Mouse (Mus musculus) fat pad, adult 2 months (tissue): ENCODE measurements at regions not wholly inside any gene's neighbourhood (a gene's known extent, or its start where the extent isn't known, plus 50 kb on each side); places are given as distances from the start of the nearest gene placed in this dataset.

ENCODE experiments used
- DNase-seq: peaks from one replicate; pipeline ENCODE4 v3.0.0-alpha.2; 2011; ENCODE audit warnings: low read depth, low spot score; ENCODE audit errors: extremely low read depth

DNA sequence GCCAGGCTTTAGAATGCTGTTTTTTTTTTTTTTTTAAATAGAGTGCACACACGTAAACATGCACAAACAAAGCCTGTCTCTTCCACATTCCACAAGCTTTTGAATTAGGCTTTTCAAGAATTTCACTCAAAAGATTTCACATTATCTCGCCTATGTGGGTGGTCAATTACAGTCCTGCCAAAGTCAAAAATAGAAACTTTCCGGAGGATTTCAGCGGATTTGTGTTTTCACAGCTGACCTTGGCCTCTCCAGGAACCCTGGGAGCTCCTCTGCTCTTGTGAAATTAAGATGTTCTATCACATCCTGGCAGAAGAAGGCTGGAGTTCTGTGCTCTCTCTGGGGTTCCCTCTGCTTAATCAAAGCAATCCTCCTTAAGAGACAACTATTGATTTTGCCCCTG is 360.9 kb upstream of the Tenm4 start:
- no peak for DNase-seq

GRCm38 (mm10) chr7:95814865-95815264 is 356.2 kb upstream of the Tenm4 start:
- no peak for DNase-seq

- no peak for DNase-seq
These were observed 347.5 kb upstream of the Tenm4 start for GRCm38 (mm10) chr7:95823539-95823938.

DNA sequence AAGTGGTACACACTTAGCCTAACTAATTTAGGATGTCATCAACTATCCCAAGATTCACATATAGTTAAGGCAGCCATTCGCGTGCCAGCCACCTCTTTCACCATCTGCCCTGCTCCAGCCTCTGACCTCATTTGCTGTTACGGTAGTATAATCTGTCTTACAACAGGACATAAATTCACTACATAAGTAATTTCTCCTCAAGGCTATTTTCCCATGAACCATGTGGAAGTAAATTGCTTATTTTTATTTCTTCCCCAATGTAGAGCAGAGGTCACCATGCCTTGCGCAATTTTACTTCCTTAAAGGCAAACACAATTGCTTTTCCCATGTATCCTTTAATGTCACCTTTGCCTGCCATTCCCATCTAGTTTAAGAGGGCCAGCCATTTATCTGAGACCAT is 341.2 kb upstream of the Tenm4 start:
- DNase-seq: peak; percentile 75

GRCm38 (mm10) chr7:95834236-95834919 is 336.7 kb upstream of the Tenm4 start:
- no peak for DNase-seq

GRCm38 (mm10) chr7:95840476-95840875 is 330.6 kb upstream of the Tenm4 start:
- no peak for DNase-seq

DNA sequence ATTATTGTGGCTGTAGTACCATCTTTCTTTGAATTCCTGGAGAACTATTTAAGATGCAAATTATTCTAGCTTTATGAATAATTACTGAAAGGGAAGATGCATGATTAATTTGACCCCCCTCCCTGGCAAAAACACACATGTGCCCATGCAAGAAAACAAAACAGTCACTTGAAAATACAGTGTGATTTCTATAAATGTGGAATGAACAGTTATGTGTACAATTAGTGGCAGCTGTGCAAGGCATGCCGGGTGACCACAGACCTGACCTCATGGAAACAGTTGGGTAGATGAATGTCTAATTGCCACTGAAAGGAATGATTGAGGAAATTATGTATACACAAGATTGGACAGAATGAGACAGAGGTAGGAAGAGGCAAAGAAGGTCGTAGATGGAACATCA is 321.2 kb upstream of the Tenm4 start:
- no peak for DNase-seq

- DNase-seq: no peak
These were observed 318.4 kb upstream of the Tenm4 start for GRCm38 (mm10) chr7:95852630-95853029.

- DNase-seq: peak; percentile 28
These were observed 317.7 kb upstream of the Tenm4 start for GRCm38 (mm10) chr7:95853225-95853812.

DNA sequence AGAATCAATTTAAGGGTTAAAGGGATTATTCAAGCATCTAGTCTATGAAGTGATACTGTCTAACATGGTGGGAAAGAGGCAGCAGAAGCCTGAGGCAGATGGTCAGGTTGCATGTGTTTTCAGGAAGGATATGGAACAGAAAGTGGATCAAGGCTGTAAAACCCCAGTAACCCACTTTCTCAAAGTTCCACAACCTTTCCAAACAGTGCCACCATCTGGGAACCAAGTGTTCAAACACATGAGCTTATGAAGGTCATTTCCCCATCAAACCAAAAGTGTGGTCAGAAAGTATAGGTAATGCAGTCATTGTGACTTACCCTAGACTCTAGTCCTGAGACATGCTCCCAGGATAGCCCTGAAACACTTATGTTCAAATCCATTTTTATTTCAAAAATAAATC is 312.8 kb upstream of the Tenm4 start:
- DNase-seq: no peak

DNA sequence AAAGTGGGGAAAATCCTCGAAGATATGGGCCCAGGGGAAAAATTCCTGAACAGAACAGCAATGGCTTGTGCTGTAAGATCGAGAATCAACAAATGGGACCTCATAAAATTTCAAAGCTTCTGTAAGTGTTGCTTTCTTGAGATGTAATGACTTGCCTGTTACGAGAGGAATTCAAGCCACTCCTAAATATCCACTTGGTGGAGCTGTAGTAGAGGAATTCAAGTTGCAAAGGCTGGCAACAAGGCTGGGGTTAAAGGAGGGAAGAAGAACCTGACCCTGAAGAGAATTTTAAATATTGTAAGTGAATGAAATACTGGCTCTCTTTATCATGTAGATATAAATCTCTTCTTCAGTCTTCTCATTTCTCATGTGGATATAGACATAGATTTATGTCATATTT is 306.8 kb upstream of the Tenm4 start:
- DNase-seq: no peak

- DNase-seq: no peak
These were observed 305.8 kb upstream of the Tenm4 start for GRCm38 (mm10) chr7:95865270-95865669.

DNA sequence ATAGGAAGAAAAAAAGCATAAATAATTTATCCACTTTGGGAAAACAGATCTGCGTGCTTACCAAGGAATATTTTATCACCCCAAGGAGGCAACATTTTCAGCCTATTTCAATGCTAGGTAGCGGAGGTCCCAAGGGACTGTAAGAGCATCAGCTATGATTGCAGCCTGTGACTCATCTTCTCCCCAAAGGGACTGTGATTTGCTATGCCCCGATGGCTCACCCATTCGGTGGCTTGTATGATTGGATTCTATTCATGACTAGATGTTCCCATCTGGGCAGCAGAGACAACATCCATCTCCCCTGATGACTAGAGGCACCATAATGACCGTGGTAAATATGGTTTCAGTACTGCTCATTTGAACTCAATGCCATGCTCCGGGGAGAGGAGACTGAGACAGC is 302.3 kb upstream of the Tenm4 start:
- DNase-seq: no peak

DNA sequence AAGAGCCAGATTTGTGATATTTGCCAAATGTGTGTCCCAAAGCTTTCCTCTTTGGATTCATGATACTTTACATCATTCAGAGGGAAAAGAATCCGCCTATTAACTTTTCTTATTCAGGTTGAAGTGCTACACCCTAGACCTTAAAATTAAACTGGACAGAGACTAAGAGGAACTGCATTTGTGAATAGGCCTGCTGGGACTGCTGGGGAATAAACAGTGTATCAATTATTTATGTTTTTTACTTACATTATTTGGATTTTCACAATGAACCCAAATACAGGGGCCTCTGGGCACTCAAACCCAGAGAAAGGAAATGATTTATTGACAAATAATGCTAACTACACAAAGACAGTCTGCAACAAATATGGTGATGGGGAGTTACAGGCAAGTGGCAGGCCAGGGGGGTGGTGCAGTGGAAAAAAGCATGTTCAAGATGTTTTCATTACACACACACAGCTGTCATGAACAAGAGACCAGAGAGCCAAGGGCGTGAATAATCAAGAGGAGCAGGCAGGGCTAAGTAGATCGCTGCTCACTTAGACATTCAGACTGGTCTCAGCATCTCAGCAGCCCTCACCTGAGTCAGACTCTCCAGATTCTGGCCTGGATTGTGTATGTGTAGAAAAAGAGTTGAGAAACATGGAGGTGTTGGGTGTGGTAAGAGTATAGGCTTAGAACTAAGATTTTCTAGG is 290.3 kb upstream of the Tenm4 start:
- no peak for DNase-seq

- DNase-seq: no peak
These were observed 269.5 kb upstream of the Tenm4 start for GRCm38 (mm10) chr7:95901524-95901923.

GRCm38 (mm10) chr7:95914406-95915080 is 256.5 kb upstream of the Tenm4 start:
- no peak for DNase-seq

GRCm38 (mm10) chr7:95919932-95920331 is 251.1 kb upstream of the Tenm4 start:
- DNase-seq: no peak

DNA sequence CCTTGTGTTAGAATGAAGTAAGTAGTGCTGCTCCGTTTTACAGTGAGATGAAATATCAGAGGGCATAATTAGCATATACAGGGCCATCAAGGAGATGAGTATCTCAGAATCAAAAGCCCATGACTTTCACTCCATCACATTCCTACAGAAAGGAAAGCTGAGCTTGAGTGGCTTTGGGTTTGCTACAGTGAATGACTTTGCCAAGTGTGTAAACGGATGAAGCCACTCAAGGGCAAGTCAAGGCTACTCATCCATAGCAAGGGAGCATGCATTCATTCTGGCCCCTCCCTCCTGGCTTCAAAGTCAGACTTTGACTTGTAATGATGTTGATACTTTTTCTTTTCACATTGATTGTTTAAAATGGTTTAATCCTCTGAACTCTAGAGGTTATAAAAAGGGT is 246.2 kb upstream of the Tenm4 start:
- DNase-seq: no peak

DNA sequence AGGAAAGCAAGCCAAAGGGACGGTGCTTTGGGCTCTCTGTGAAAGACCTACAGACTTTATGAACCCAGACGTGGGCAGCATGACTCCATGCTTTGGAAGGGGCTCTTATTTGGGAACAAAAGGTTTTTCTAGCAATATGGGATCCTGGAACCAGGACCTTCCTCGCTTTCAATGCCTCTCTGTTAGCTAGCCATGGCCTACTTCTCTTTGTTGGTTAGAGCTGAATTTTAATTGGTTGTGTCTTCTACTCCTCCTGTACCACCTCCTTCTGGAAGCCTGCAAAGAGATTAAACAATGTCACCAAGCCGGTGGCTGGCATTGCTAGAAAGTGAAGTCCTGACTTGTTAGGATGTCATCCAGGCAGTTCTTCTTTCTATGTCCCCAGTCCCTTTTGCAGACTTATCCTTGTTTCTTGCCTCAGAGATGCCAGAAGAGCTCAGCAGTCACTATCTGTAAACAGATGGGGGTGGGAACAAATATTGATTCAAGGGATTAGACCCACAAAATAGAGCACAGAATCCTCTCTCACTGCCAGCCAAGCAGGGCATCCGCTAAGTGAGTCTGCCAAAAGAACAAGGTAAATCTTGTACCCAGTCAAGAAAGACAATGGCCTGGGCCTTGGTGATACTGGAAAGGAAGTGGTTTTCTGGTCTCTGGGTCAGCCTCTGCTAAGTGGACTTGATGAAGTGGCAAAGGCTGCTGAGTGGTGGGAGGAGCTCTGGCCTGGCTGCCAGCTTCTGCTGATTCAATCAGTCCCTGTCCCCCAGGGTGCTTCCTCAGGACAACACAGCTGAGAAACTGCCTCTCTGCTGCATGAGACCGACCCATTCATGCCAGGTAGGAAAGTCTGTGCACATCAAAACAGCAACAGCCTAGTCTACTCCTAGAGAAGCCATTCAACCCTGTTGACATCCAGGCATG is 244.7 kb upstream of the Tenm4 start:
- DNase-seq: no peak

DNA sequence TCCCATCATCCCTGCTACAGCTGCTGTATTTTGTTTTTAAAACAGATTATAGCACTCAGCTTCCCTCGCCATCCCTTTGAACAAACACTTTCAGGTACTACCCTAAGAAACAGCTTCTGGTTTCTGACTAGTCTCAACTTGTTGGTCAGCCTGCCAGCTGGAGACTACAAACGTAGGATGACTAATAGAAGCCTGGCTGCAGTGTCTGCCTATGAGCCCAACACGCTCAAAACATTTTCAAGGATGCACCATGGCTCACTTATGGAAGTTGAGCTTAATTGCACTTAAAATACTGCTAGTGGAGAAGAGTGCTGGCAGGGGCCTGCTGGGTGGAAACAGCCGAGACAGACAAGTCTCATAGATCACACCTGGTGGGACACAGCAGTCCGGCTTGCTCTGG is 234.4 kb upstream of the Tenm4 start:
- DNase-seq: no peak

GRCm38 (mm10) chr7:95943420-95943819 is 227.6 kb upstream of the Tenm4 start:
- no peak for DNase-seq
